In genomic region chr19:45815170-45815569, GRCm38 (mm10) we compare ENCODE assay signal across 7 mouse cellular contexts. TPM values are rescaled to one million over a fixed set of nuclear protein-coding genes. Genes with fewer than 3 reads are reported as not detected.
A peak's percentile ranks its signal among the peaks of the same experiment; 100 is the strongest.
DNase-seq lines count a peak whose midpoint lies in the region; ATAC-seq lines count a peak whose summit lies in the region.

No protein-coding gene starts in this region.

- peak overlapping the region; percentile 59 for H3K9ac ChIP-seq in lung, embryonic 16.5 days (ENCODE audit: low read length)
- peak overlapping the region; percentile 58 for H3K9ac ChIP-seq in forebrain, embryonic 16.5 days (replicated peaks; ENCODE audit: low read depth, low read length)
- no peak overlapping the region for H3K9ac ChIP-seq in limb, embryonic 13.5 days
- no peak overlapping the region for H3K9ac ChIP-seq in stomach, embryonic 15.5 days

- no peaks in the 10 kb centered on the region for H3K36me3 ChIP-seq in lung, embryonic 16.5 days (ENCODE audit: control insufficient read depth, insufficient read depth, low read length)
- H3K36me3 ChIP-seq in forebrain, embryonic 16.5 days (ENCODE audit: control insufficient read depth, insufficient read depth): no peaks in the 10 kb centered on the region
- peaks cover 20% of the 10 kb centered on the region for H3K36me3 ChIP-seq in limb, embryonic 13.5 days
- no peaks in the 10 kb centered on the region for H3K36me3 ChIP-seq in stomach, embryonic 15.5 days

- no peak overlapping the region for H3K27ac ChIP-seq in lung, embryonic 16.5 days (ENCODE audit: low read length)
- no peak overlapping the region for H3K27ac ChIP-seq in forebrain, embryonic 16.5 days (ENCODE audit: low read length)
- H3K27ac ChIP-seq in limb, embryonic 13.5 days: no peak overlapping the region
- H3K27ac ChIP-seq in stomach, embryonic 15.5 days: no peak overlapping the region

- 0 out of 2 replicates have a peak, but pooled peaks have one; percentile 5 for ATAC-seq in lung, embryonic 16.5 days (ENCODE audit: low read depth)
- peak; percentile 11; the same call in 1 of the 2 replicates for ATAC-seq in forebrain, embryonic 16.5 days
- ATAC-seq in limb, embryonic 13.5 days (ENCODE audit: low FRiP score, low read depth): no peak
- no peak for ATAC-seq in stomach, embryonic 15.5 days (ENCODE audit: insufficient read depth, low FRiP score, low read depth)

- H3K9me3 ChIP-seq in lung, embryonic 16.5 days (ENCODE audit: control insufficient read depth, low read length): no peaks in the 10 kb centered on the region
- H3K9me3 ChIP-seq in forebrain, embryonic 16.5 days (ENCODE audit: control insufficient read depth, low read length): no peaks in the 10 kb centered on the region
- H3K9me3 ChIP-seq in limb, embryonic 13.5 days: no peaks in the 10 kb centered on the region
- H3K9me3 ChIP-seq in stomach, embryonic 15.5 days: no peaks in the 10 kb centered on the region

- H3K4me2 ChIP-seq in lung, embryonic 16.5 days (ENCODE audit: low read depth, low read length): peak overlapping the region; percentile 73
- peak overlapping the region; percentile 86 for H3K4me2 ChIP-seq in forebrain, embryonic 16.5 days (ENCODE audit: low read length)
- H3K4me2 ChIP-seq in limb, embryonic 13.5 days (replicated peaks): peak overlapping the region; percentile 81
- H3K4me2 ChIP-seq in stomach, embryonic 15.5 days: peak overlapping the region; percentile 81

- H3K27me3 ChIP-seq in lung, embryonic 16.5 days (ENCODE audit: control insufficient read depth, insufficient read depth, low read depth, low read length): no peaks in the 10 kb centered on the region
- no peaks in the 10 kb centered on the region for H3K27me3 ChIP-seq in forebrain, embryonic 16.5 days (replicated peaks; ENCODE audit: control insufficient read depth, insufficient read depth, low read length)
- peaks cover 54% of the 10 kb centered on the region for H3K27me3 ChIP-seq in limb, embryonic 13.5 days
- H3K27me3 ChIP-seq in stomach, embryonic 15.5 days (replicated peaks): no peaks in the 10 kb centered on the region

- peak overlapping the region; percentile 44 for H3K4me3 ChIP-seq in lung, embryonic 16.5 days (ENCODE audit: low read length)
- peak overlapping the region; percentile 48 for H3K4me3 ChIP-seq in forebrain, embryonic 16.5 days (replicated peaks; ENCODE audit: low read length)
- no peak overlapping the region for H3K4me3 ChIP-seq in limb, embryonic 13.5 days
- H3K4me3 ChIP-seq in stomach, embryonic 15.5 days (replicated peaks): peak overlapping the region; percentile 41

- 45% methylated on average over 10 of the region's 10 CpGs for WGBS in lung, embryonic 16.5 days
- 70% methylated on average over 10 of the region's 10 CpGs for WGBS in forebrain, embryonic 16.5 days
- WGBS in limb, embryonic 13.5 days: 31% methylated on average over 10 of the region's 10 CpGs
- WGBS in stomach, embryonic 15.5 days: 58% methylated on average over 10 of the region's 10 CpGs

- no peak for DNase-seq in lung, postnatal 36 days
- no peak for DNase-seq in thymus, postnatal 0 days (ENCODE audit: low spot score)
- DNase-seq in gastrocnemius, adult 8-10 months (ENCODE audit: low spot score in 2 of 2): no peak

- peaks cover 48% of the 10 kb centered on the region for H3K4me1 ChIP-seq in lung, embryonic 16.5 days (replicated peaks; ENCODE audit: control insufficient read depth, insufficient read depth, low read length)
- peaks cover 30% of the 10 kb centered on the region for H3K4me1 ChIP-seq in forebrain, embryonic 16.5 days (replicated peaks; ENCODE audit: control insufficient read depth, insufficient read depth, low read length)
- H3K4me1 ChIP-seq in limb, embryonic 13.5 days: peaks cover 41% of the 10 kb centered on the region
- peaks cover 38% of the 10 kb centered on the region for H3K4me1 ChIP-seq in stomach, embryonic 15.5 days

RNA-seq across cellular contexts. Expression of gene Kcnip2, which starts 0.7 kb away (rescaled TPM):
- polyA plus RNA-seq in lung, embryonic 16.5 days (2015; fragmentation: Nextera tagmentation; extraction: Ambion mirVana): 1.7 and 1.9 TPM in 2 replicates
- polyA plus RNA-seq in forebrain, embryonic 16.5 days (2015; fragmentation: Nextera tagmentation; extraction: Ambion mirVana): 12.3 and 14.6 TPM in 2 replicates
- 0.55 and 0.70 TPM in 2 replicates for polyA plus RNA-seq in limb, embryonic 13.5 days (2015; fragmentation: Nextera tagmentation; extraction: Ambion mirVana)
- 1.6 and 2.8 TPM in 2 replicates for polyA plus RNA-seq in stomach, embryonic 15.5 days (2015; fragmentation: Nextera tagmentation; extraction: Ambion mirVana)
- polyA plus RNA-seq in thymus, postnatal 0 days (2015; fragmentation: Nextera tagmentation; extraction: Ambion mirVana): 1.3 TPM in 2 replicates
- total RNA-seq in gastrocnemius, adult 8-10 months (2022): under 1 TPM; 0.39 to 0.78 (median 0.58) TPM

RNA-seq across cellular contexts. Expression of gene Mgea5, which starts 31.5 kb away (rescaled TPM):
- 47.0 and 48.5 TPM in 2 replicates for polyA plus RNA-seq in lung, embryonic 16.5 days (2015; fragmentation: Nextera tagmentation; extraction: Ambion mirVana)
- 77.0 and 90.5 TPM in 2 replicates for polyA plus RNA-seq in forebrain, embryonic 16.5 days (2015; fragmentation: Nextera tagmentation; extraction: Ambion mirVana)
- 66.0 and 68.2 TPM in 2 replicates for polyA plus RNA-seq in limb, embryonic 13.5 days (2015; fragmentation: Nextera tagmentation; extraction: Ambion mirVana)
- polyA plus RNA-seq in stomach, embryonic 15.5 days (2015; fragmentation: Nextera tagmentation; extraction: Ambion mirVana): 42.2 and 47.2 TPM in 2 replicates
- polyA plus RNA-seq in thymus, postnatal 0 days (2015; fragmentation: Nextera tagmentation; extraction: Ambion mirVana): 61.0 and 90.5 TPM in 2 replicates
- 10 to 100 TPM; 32.7 to 43.3 (median 39.8) TPM for total RNA-seq in gastrocnemius, adult 8-10 months (2022)

Comparison
In these comparisons a context has a peak if more than half of its experiments do, and no peak if none do; other contexts are left out.
1. ATAC-seq: peak in lung, embryonic 16.5 days (single experiment) and forebrain, embryonic 16.5 days (single experiment); none in limb, embryonic 13.5 days (single experiment) and stomach, embryonic 15.5 days (single experiment).
2. H3K9ac ChIP-seq: peak in lung, embryonic 16.5 days (single experiment) and forebrain, embryonic 16.5 days (single experiment); none in limb, embryonic 13.5 days (single experiment) and stomach, embryonic 15.5 days (single experiment).
3. Peak in every context shown above with its lines, with median percentiles within 50 percentile points of each other: H3K4me2 ChIP-seq.